Mouse (Mus musculus) olfactory bulb, adult 2 months (tissue): ENCODE results near the gene Slc38a8.

Source experiments
- CTCF ChIP-seq: fragments of 200-500 bp; IDR thresholded peaks from 2 replicates; pipeline ENCODE4 v1.5.1; 2012; ENCODE audit warnings: low read depth, mild to moderate bottlenecking, low read length, moderate library complexity; ENCODE audit not compliant: insufficient read depth
- POLR2A ChIP-seq: fragments of 200-500 bp; IDR thresholded peaks from 2 replicates; pipeline ENCODE4 v1.6.1; 2012; ENCODE audit warnings: mild to moderate bottlenecking, low read depth, low read length, moderate library complexity; ENCODE audit not compliant: insufficient read depth

DNA sequence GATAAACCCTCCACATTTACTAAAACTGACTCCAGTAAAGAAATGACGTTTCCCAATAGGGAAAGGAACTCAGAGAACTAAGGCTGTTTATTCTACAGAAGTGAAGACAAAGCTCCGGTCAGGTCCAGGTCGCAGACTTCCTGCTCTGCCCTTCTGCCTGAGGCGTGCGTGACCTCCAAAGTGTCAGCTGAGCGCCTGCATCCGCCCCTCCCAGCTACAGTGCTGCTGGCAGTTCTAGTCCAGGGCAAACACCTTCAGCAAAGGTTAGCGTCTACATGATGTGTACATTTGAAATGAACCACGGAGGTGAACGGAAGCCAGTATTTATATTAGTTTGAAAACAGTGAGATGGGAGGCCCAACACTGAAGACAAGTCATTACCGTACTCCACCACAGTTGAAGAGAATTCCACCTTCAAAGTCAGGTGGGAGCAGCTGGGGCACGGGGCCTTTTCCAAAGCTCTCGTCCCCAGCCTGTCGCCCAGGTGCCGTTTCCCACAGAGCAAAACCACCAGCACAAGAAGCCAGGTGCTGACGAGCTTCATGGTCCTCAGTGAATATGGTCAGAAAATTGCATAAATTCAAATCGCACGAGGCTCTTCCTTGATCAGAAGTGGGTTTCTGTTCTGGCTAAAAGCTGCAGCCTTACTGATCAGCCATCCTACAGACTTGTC is 45.7 kb upstream of the Slc38a8 start:
- TF ChIP-seq CTCF (no peak), POLR2A (no peak)
